Mouse (Mus musculus) adrenal gland, adult 2 months (tissue): ENCODE measurements at regions not wholly inside any gene's neighbourhood (a gene's known extent, or its start where the extent isn't known, plus 50 kb on each side); places are given as distances from the start of the nearest gene placed in this dataset.
A peak's percentile ranks its signal among the peaks of the same experiment; 100 is the strongest.

ENCODE experiments used
- DNase-seq: peaks from one replicate; pipeline ENCODE4 v3.0.0; 2021

GRCm38 (mm10) chr7:52915981-52916380 is 900.5 kb upstream of the 1700015G11Rik start:
- no peak for DNase-seq

GRCm38 (mm10) chr7:52911279-52911678 is 895.8 kb upstream of the 1700015G11Rik start:
- no peak for DNase-seq

- peak; percentile 42 for DNase-seq
These were observed 850.2 kb upstream of the 1700015G11Rik start for GRCm38 (mm10) chr7:52865755-52866154.

GRCm38 (mm10) chr7:52822310-52822709 is 806.8 kb upstream of the 1700015G11Rik start:
- no peak for DNase-seq

- no peak for DNase-seq
These were observed 792.6 kb upstream of the 1700015G11Rik start for GRCm38 (mm10) chr7:52808178-52808577.
